In genomic region chr5:31188223-31188840, GRCm38 (mm10) we compare ENCODE assay signal across 14 mouse cellular contexts. TPM values are rescaled to one million over a fixed set of nuclear protein-coding genes. Genes with fewer than 3 reads are reported as not detected.
DNase-seq lines count a peak whose midpoint lies in the region; ATAC-seq and TF ChIP-seq lines count a peak whose summit lies in the region.
"Had no signal": no experiment of that assay in that cellular context is flagged by ENCODE, and none has a peak within 500 bp of the region (broad histone marks: within the 10 kb centered on the region; RNA-seq: fewer than 3 reads in every experiment).

No protein-coding gene starts in this region.

- H3K4me2 ChIP-seq in lung, postnatal 0 days (replicated peaks; ENCODE audit: low read depth, low read length) = no peak overlapping the region
- H3K4me2 ChIP-seq: kidney, embryonic 15.5 days; neural tube, embryonic 15.5 days had no signal

- no peaks in the 10 kb centered on the region for H3K9me3 ChIP-seq in lung, postnatal 0 days (ENCODE audit: low read length)
- H3K9me3 ChIP-seq in MEL (replicated peaks; ENCODE audit: insufficient read depth, low read length) = no peaks in the 10 kb centered on the region
- H3K9me3 ChIP-seq: kidney, embryonic 15.5 days; midbrain, embryonic 10.5 days; neural tube, embryonic 15.5 days had no signal

- peak; percentile 42; the same call in 1 of the 2 replicates for TF ChIP-seq CTCF in gastrocnemius, adult 2 months (IDR thresholded peaks at IDR 0.05)
- peak; percentile 65 for TF ChIP-seq CTCF in lung, postnatal 0 days (IDR thresholded peaks at IDR 0.05)
- peak; percentile 59 to 89 (median 67) for TF ChIP-seq CTCF in MEL (IDR thresholded peaks at IDR 0.05 in 2 of 3, conservative IDR thresholded peaks at IDR 0.05 in 1 of 3; ENCODE audit: control insufficient read depth in 1 of 3, insufficient read depth in 1 of 3, low read depth in 2 of 3, low read length in 3 of 3, poor library complexity in 1 of 3, severe bottlenecking in 1 of 3)

- ATAC-seq in lung, postnatal 0 days = no peak

- 64% methylated on average over 4 of the region's 4 CpGs for WGBS in lung, postnatal 0 days

- H3K79me2 ChIP-seq in MEL (ENCODE audit: control insufficient read depth, insufficient read depth, low read length, poor library complexity) = peaks cover 15% of the 10 kb centered on the region

- no peaks in the 10 kb centered on the region for H3K4me1 ChIP-seq in lung, postnatal 0 days (ENCODE audit: insufficient read depth, low read depth, low read length)
- H3K4me1 ChIP-seq in MEL (ENCODE audit: control insufficient read depth in 1 of 2, insufficient read depth in 2 of 2, low read length in 2 of 2) = peaks cover 6 to 23% of the 10 kb centered on the region in 2 experiments

- no peak overlapping the region for H3K9ac ChIP-seq in lung, postnatal 0 days (replicated peaks; ENCODE audit: low read depth)
- H3K9ac ChIP-seq in MEL (ENCODE audit: control insufficient read depth, low read depth, low read length, poor library complexity, severe bottlenecking) = no peak overlapping the region
- H3K9ac ChIP-seq: kidney, embryonic 15.5 days; neural tube, embryonic 15.5 days had no signal

- no peak overlapping the region for H3K27ac ChIP-seq in gastrocnemius, adult 2 months
- no peak overlapping the region for H3K27ac ChIP-seq in lung, postnatal 0 days (ENCODE audit: low read length)
- no peak overlapping the region for H3K27ac ChIP-seq in MEL (ENCODE audit: control insufficient read depth, low read depth, low read length)
- H3K27ac ChIP-seq: kidney, embryonic 15.5 days; midbrain, embryonic 10.5 days; neural tube, embryonic 15.5 days had no signal

- H3K36me3 ChIP-seq in lung, postnatal 0 days (ENCODE audit: insufficient read depth, low read length) = peaks cover 19% of the 10 kb centered on the region; the same call in 1 of the 2 replicates
- H3K36me3 ChIP-seq in MEL (ENCODE audit: control insufficient read depth in 1 of 2, insufficient read depth in 2 of 2, low read length in 2 of 2) = peaks cover 5 to 23% of the 10 kb centered on the region in 2 experiments

- intact Hi-C loops in gastrocnemius, adult 2 months (cut with DNase I) = no loop called here

- no peak for DNase-seq in gastrocnemius, adult 2 months
- DNase-seq in gastrocnemius, postnatal 10 days = no peak
- peak; percentile 36 for DNase-seq in lung, postnatal 0 days (ENCODE audit: low spot score)
- no peak for DNase-seq in lung, postnatal 10 days
- peak; percentile 80 for DNase-seq in MEL (ENCODE audit: low read depth, low spot score)
- DNase-seq in retina, embryonic 14.5 days (ENCODE audit: low spot score) = peak; percentile 40
- DNase-seq in frontal cortex, postnatal 25 days (ENCODE audit: low spot score in 2 of 2) = no peak
- DNase-seq in cerebellum, postnatal 10 days = no peak
- DNase-seq: cerebellum, postnatal 36 days; heart, postnatal 36 days; liver had no signal

- H3K4me3 ChIP-seq in gastrocnemius, adult 2 months = no peak overlapping the region
- no peak overlapping the region for H3K4me3 ChIP-seq in lung, postnatal 0 days (ENCODE audit: low read depth, low read length)
- no peak overlapping the region for H3K4me3 ChIP-seq in MEL (ENCODE audit: control insufficient read depth in 1 of 2, insufficient read depth in 1 of 2, low read depth in 2 of 2, low read length in 2 of 2)
- H3K4me3 ChIP-seq: kidney, embryonic 15.5 days; midbrain, embryonic 10.5 days; neural tube, embryonic 15.5 days had no signal

- TF ChIP-seq POLR2A in MEL (IDR thresholded peaks at IDR 0.05; ENCODE audit: control insufficient read depth in 1 of 2, insufficient read depth in 1 of 2, low read depth in 1 of 2, low read length in 2 of 2, poor library complexity in 1 of 2) = no peak

- TF ChIP-seq EP300 in lung, postnatal 0 days (IDR thresholded peaks at IDR 0.05) = no peak
- TF ChIP-seq EP300 in MEL (IDR thresholded peaks at IDR 0.05; ENCODE audit: low read depth in 1 of 2, low read length in 2 of 2) = no peak

- peak; percentile 53 for TF ChIP-seq RAD21 in MEL (IDR thresholded peaks at IDR 0.05; ENCODE audit: low read depth, low read length)

- H3K27me3 ChIP-seq in lung, postnatal 0 days (replicated peaks; ENCODE audit: insufficient read depth, low read length) = no peaks in the 10 kb centered on the region
- H3K27me3 ChIP-seq in MEL (ENCODE audit: control insufficient read depth in 1 of 2, insufficient read depth in 2 of 2, low read length in 2 of 2) = no peaks in the 10 kb centered on the region
- H3K27me3 ChIP-seq: kidney, embryonic 15.5 days; neural tube, embryonic 15.5 days had no signal

TF ChIP-seq in MEL, 35 proteins besides CTCF, POLR2A, EP300 and RAD21 (continues in another document):
- TF ChIP-seq USF1 (IDR thresholded peaks at IDR 0.05; ENCODE audit: low read depth, low read length) (no peak), GATA1 (IDR thresholded peaks at IDR 0.05; ENCODE audit: low read depth, low read length) (no peak), USF2 (IDR thresholded peaks at IDR 0.05; ENCODE audit: borderline replicate concordance in 1 of 2, insufficient read depth in 1 of 2, low read depth in 1 of 2, low read length in 2 of 2) (no peak), E2F4 (IDR thresholded peaks at IDR 0.05; ENCODE audit: borderline replicate concordance, low read depth, low read length) (no peak), MXI1 (IDR thresholded peaks at IDR 0.05; ENCODE audit: low read depth, low read length) (peak; percentile 41; the same call in 1 of the 2 replicates), POLR2AphosphoS2 (IDR thresholded peaks at IDR 0.05; ENCODE audit: low read length) (no peak), NELFE (IDR thresholded peaks at IDR 0.05; ENCODE audit: low read depth, low read length) (no peak), MAZ (IDR thresholded peaks at IDR 0.05; ENCODE audit: low read depth, low read length) (no peak), KAT2A (conservative IDR thresholded peaks at IDR 0.05; ENCODE audit: low read depth, low read length) (no peak), MYC (IDR thresholded peaks at IDR 0.05; ENCODE audit: low read depth, low read length) (peak; percentile 95), MEF2A (IDR thresholded peaks at IDR 0.05; ENCODE audit: extremely low read depth, insufficient replicate concordance, low read depth, low read length, poor library complexity, severe bottlenecking) (no peak), CHD2 (IDR thresholded peaks at IDR 0.05; ENCODE audit: low read length) (no peak), CHD1 (IDR thresholded peaks at IDR 0.05; ENCODE audit: low read depth, low read length) (no peak), TAL1 (IDR thresholded peaks at IDR 0.05; ENCODE audit: low read length) (no peak), ZC3H11A (IDR thresholded peaks at IDR 0.05; ENCODE audit: low read depth, low read length) (no peak; the same call in 1 of the 2 replicates), POLR2AphosphoS5 (IDR thresholded peaks at IDR 0.05; ENCODE audit: borderline replicate concordance, low read depth, low read length) (no peak), NRF1 (IDR thresholded peaks at IDR 0.05; ENCODE audit: insufficient read depth, low read depth, low read length, poor library complexity, severe bottlenecking) (no peak), JUND (IDR thresholded peaks at IDR 0.05; ENCODE audit: low read depth, low read length) (no peak), ETS1 (IDR thresholded peaks at IDR 0.05; ENCODE audit: low read depth, low read length) (no peak), ZKSCAN1 (IDR thresholded peaks at IDR 0.05; ENCODE audit: low read depth, low read length) (no peak), ELF1 (IDR thresholded peaks at IDR 0.05; ENCODE audit: low read depth, low read length) (no peak), ZMIZ1 (IDR thresholded peaks at IDR 0.05; ENCODE audit: low read depth, low read length) (no peak), SMC3 (IDR thresholded peaks at IDR 0.05; ENCODE audit: low read depth, low read length) (peak; percentile 67)

RNA-seq across cellular contexts. Expression of gene Snx17, which starts 4.7 kb away (rescaled TPM):
- total RNA-seq in gastrocnemius, adult 2 months (2021) = 10 to 100 TPM; 31.1 to 33.2 TPM
- 10 to 100 TPM; 57.8 to 58.4 TPM for total RNA-seq in gastrocnemius, postnatal 10 days (2021)
- polyA plus RNA-seq in lung, postnatal 0 days (2015; fragmentation: Nextera tagmentation; extraction: Ambion mirVana) = 103 and 106 TPM in 2 replicates
- 67.3 and 85.1 TPM in 2 replicates for total RNA-seq in MEL (2012; rRNA removed)
- 10 to 100 TPM in 1 of 2 experiments, not detected in 1; 85.6 TPM for polyA plus RNA-seq in MEL (2012; ENCODE audit: insufficient read depth in 1 of 2, insufficient read length in 2 of 2, low read depth in 1 of 2, low replicate concordance in 2 of 2, missing spikeins in 1 of 2)

RNA-seq across cellular contexts. Expression of gene Eif2b4, which starts 4.9 kb away (rescaled TPM):
- total RNA-seq in gastrocnemius, adult 2 months (2021) = 10 to 100 TPM; 39.5 to 53.9 TPM
- total RNA-seq in gastrocnemius, postnatal 10 days (2021) = 10 to 100 TPM; 47.9 to 49.8 TPM
- polyA plus RNA-seq in lung, postnatal 0 days (2015; fragmentation: Nextera tagmentation; extraction: Ambion mirVana) = 44.4 and 45.0 TPM in 2 replicates
- 126 and 151 TPM in 2 replicates for total RNA-seq in MEL (2012; rRNA removed)
- polyA plus RNA-seq in MEL (2012; ENCODE audit: insufficient read depth in 1 of 2, insufficient read length in 2 of 2, low read depth in 1 of 2, low replicate concordance in 2 of 2, missing spikeins in 1 of 2) = 100 to 1,000 TPM in 1 of 2 experiments, not detected in 1; 282 TPM

RNA-seq across cellular contexts. Expression of gene Gtf3c2, which starts 8.4 kb away (rescaled TPM):
- total RNA-seq in gastrocnemius, adult 2 months (2021) = 10 to 100 TPM; 22.9 to 26.5 TPM
- 10 to 100 TPM; 30.7 to 37.4 TPM for total RNA-seq in gastrocnemius, postnatal 10 days (2021)
- 24.2 and 26.2 TPM in 2 replicates for polyA plus RNA-seq in lung, postnatal 0 days (2015; fragmentation: Nextera tagmentation; extraction: Ambion mirVana)
- total RNA-seq in MEL (2012; rRNA removed) = 46.7 and 50.9 TPM in 2 replicates
- polyA plus RNA-seq in MEL (2012; ENCODE audit: insufficient read depth in 1 of 2, insufficient read length in 2 of 2, low read depth in 1 of 2, low replicate concordance in 2 of 2, missing spikeins in 1 of 2) = 100 to 1,000 TPM in 1 of 2 experiments, not detected in 1; 129 TPM

RNA-seq across cellular contexts. Expression of gene Gm29609, which starts 8.6 kb away (rescaled TPM):
- under 1 TPM; 0.53 to 0.74 TPM for total RNA-seq in gastrocnemius, adult 2 months (2021)
- 1 to 10 TPM in 1 of 2 experiments, under 1 TPM in 1; 0.35 to 1.2 TPM for total RNA-seq in gastrocnemius, postnatal 10 days (2021)
- polyA plus RNA-seq in lung, postnatal 0 days (2015; fragmentation: Nextera tagmentation; extraction: Ambion mirVana) = 0.73 TPM in 1 of 2 replicates, not detected in the other
- 5.0 and 5.8 TPM in 2 replicates for total RNA-seq in MEL (2012; rRNA removed)
- polyA plus RNA-seq in MEL (2012; ENCODE audit: insufficient read depth in 1 of 2, insufficient read length in 2 of 2, low read depth in 1 of 2, low replicate concordance in 2 of 2, missing spikeins in 1 of 2) = 1 to 10 TPM in 1 of 2 experiments, not detected in 1; 6.4 TPM

RNA-seq across cellular contexts. Expression of gene Zfp513, which starts 13.8 kb away (rescaled TPM):
- 1 to 10 TPM; 6.2 to 7.1 TPM for total RNA-seq in gastrocnemius, adult 2 months (2021)
- 10 to 100 TPM in 1 of 2 experiments, 1 to 10 TPM in 1; 8.2 to 12.1 TPM for total RNA-seq in gastrocnemius, postnatal 10 days (2021)
- 6.6 and 7.4 TPM in 2 replicates for polyA plus RNA-seq in lung, postnatal 0 days (2015; fragmentation: Nextera tagmentation; extraction: Ambion mirVana)
- total RNA-seq in MEL (2012; rRNA removed) = 6.0 and 7.0 TPM in 2 replicates
- 10 to 100 TPM in 1 of 2 experiments, not detected in 1; 15.2 TPM for polyA plus RNA-seq in MEL (2012; ENCODE audit: insufficient read depth in 1 of 2, insufficient read length in 2 of 2, low read depth in 1 of 2, low replicate concordance in 2 of 2, missing spikeins in 1 of 2)

Comparison
In these comparisons a context has a peak if more than half of its experiments do, and no peak if none do; other contexts are left out.
1. DNase-seq: peak in lung, postnatal 0 days (single experiment), MEL (single experiment) and retina, embryonic 14.5 days (single experiment); none in gastrocnemius, adult 2 months (single experiment), gastrocnemius, postnatal 10 days (single experiment), lung, postnatal 10 days (single experiment), frontal cortex, postnatal 25 days (0 of 2) and cerebellum, postnatal 10 days (0 of 2).
2. Peak in every context shown above with its lines, with median percentiles within 50 percentile points of each other: CTCF ChIP-seq.